Mouse (Mus musculus) kidney, adult 18-20 months (tissue): ENCODE data around the gene Gimap1.

Experiments used
- DNase-seq: peaks from one replicate; pipeline ENCODE4 v3.0.0; 2021

Gimap1 gene

GRCm38 (mm10) chr6:48740501-48741169 lies 1.8 kb downstream of the Gimap1 start:
- no peak for DNase-seq

GRCm38 (mm10) chr6:48741273-48741672 lies 2.4 kb downstream of the Gimap1 start:
- no peak for DNase-seq

GRCm38 (mm10) chr6:48741711-48742206 lies 2.9 kb downstream of the Gimap1 start:
- DNase-seq, result peak; percentile 50

GRCm38 (mm10) chr6:48742422-48743351 lies 3.8 kb downstream of the Gimap1 start:
- DNase-seq, result peak; percentile 87

- DNase-seq, result no peak
Observed at GRCm38 (mm10) chr6:48745490-48745889, 6.6 kb downstream of the Gimap1 start.

- DNase-seq, result peak; percentile 65
Observed at GRCm38 (mm10) chr6:48745959-48746889, 7.4 kb downstream of the Gimap1 start, which contains the start of gene Gimap5. TSS of gene Gimap5 (plus strand) at chr6:48746197.

- DNase-seq, result no peak
Observed at GRCm38 (mm10) chr6:48747091-48747966, 8.5 kb downstream of the Gimap1 start.

GRCm38 (mm10) chr6:48763567-48764270 lies 24.9 kb downstream of the Gimap1 start:
- DNase-seq, result no peak

GRCm38 (mm10) chr6:48764496-48764895 lies 25.6 kb downstream of the Gimap1 start:
- no peak for DNase-seq

- no peak for DNase-seq
Observed at GRCm38 (mm10) chr6:48768178-48768869, 29.5 kb downstream of the Gimap1 start.

GRCm38 (mm10) chr6:48768933-48769332 lies 30.1 kb downstream of the Gimap1 start:
- no peak for DNase-seq

GRCm38 (mm10) chr6:48770696-48771095 lies 31.8 kb downstream of the Gimap1 start, which contains the start of gene Gimap3:
TSS of gene Gimap3 (minus strand) at chr6:48770851.
- DNase-seq, result no peak

- DNase-seq, result peak; percentile 89
Observed at GRCm38 (mm10) chr6:48772030-48772429, 33.2 kb downstream of the Gimap1 start.

- no peak for DNase-seq
Observed at GRCm38 (mm10) chr6:48784406-48784805, 45.6 kb downstream of the Gimap1 start.

GRCm38 (mm10) chr6:48785189-48785588 lies 46.3 kb downstream of the Gimap1 start:
- no peak for DNase-seq

- no peak for DNase-seq
Observed at GRCm38 (mm10) chr6:48785601-48786000, 46.7 kb downstream of the Gimap1 start.

- no peak for DNase-seq
Observed at GRCm38 (mm10) chr6:48787867-48788266, 49.0 kb downstream of the Gimap1 start.
